Mouse (Mus musculus): ENCODE measurements at regions not wholly inside any gene's neighbourhood (a gene's known extent, or its start where the extent isn't known, plus 50 kb on each side); places are given as distances from the start of the nearest gene placed in this dataset.

DNA sequence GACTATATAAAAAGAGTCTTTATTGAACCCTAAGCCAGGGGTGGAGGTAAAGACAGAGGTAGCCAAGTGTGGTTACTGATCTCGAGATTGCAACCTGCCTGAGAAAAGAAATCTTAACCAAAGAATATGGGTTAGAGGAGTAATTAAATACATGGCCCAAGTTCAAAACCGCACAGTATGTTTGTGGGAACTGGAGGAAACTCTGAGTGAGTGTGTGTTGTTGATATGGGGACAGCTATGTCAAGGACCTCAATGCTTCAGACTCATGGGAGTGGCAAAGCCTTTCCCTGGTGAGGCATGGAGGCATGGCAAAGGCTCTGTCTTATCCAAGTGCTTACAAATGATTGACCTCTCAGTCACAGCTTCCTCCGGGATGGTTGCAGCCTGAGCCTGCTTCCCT lies 127.7 kb upstream of the Tank start:
- TF ChIP-seq CTCF (IDR thresholded peaks at IDR 0.05; ENCODE audit: extremely low read depth, insufficient read depth, insufficient read length, insufficient replicate concordance) (no peak), POLR2A (IDR thresholded peaks at IDR 0.05; ENCODE audit: low read depth, low read length) (no peak)
